Mouse (Mus musculus) lung, postnatal 0 days (tissue): ENCODE measurements around the gene Esrra.

Experiments
- CTCF ChIP-seq: IDR thresholded peaks from 2 replicates; pipeline ENCODE4 v1.5.1; 2016; ENCODE audit warnings: antibody characterized with exemption, mild to moderate bottlenecking
- EP300 ChIP-seq: IDR thresholded peaks from 2 replicates; pipeline ENCODE4 v1.6.1; 2016; ENCODE audit warnings: antibody characterized with exemption, mild to moderate bottlenecking, control low read depth

DNA sequence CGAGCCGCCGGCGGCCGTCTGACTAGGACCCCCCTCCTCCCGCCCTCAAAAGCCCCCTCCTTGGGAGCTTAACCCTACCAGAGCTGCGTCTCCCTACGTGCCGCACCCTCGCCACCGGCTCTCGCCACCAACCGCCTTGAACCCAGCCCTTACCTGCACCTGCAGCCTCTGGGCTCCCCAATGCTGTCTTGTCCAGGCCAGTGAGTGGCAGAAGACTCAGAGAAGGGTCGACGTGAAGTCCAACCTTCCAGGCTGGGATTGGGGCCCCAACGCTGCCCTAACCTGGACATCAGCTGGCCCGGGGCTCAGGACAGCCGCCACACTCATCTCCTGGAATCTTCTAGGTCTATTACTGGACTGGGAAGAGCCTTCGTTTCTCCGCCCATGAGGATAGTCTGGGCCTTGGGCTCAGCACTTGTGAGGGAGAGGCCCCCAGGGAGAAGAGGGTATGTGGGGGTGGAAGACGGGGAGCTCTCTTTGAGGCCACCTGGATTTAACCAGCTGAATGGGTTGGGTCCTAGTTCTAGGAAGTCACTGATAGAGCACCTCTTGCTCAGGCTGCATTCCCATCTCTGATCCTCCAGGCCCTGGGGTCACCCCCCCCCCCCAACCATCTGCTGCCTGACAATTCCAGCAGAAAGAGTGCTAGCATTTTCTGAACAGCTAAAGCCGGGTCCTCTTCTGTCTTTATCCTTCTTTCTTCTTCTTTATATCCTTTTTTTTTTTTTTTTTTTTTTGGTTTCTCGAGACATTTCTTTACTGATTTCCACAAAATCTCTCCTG is 12.8 kb upstream of the Esrra start, which contains the start of gene Kcnk4:
- TF ChIP-seq CTCF (no peak), EP300 (no peak)
